Mouse (Mus musculus) forebrain, embryonic 13.5 days (tissue): ENCODE measurements at regions not wholly inside any gene's neighbourhood (a gene's known extent, or its start where the extent isn't known, plus 50 kb on each side); places are given as distances from the start of the nearest gene placed in this dataset.

Source experiments
- ATAC-seq: fragments of 200-750 bp; cut with Nextera tagmentation; 2 replicates; pipeline ENCODE4 v1.8.0; 2017
- H3K27ac ChIP-seq: fragments of 300-500 bp; sonication (generic); 2 replicates; pipeline ENCODE4 v1.5.1; 2015; ENCODE audit warnings: inconsistent platforms, mild to moderate bottlenecking, moderate library complexity
- H3K27me3 ChIP-seq: fragments of 300-500 bp; sonication (generic); 2 replicates; pipeline ENCODE4 v1.6.1; 2015; ENCODE audit warnings: mild to moderate bottlenecking, inconsistent platforms
- H3K36me3 ChIP-seq: fragments of 300-500 bp; sonication (generic); 2 replicates; pipeline ENCODE4 v1.6.1; 2015; ENCODE audit warnings: mild to moderate bottlenecking, inconsistent platforms; ENCODE audit not compliant: poor library complexity, severe bottlenecking
- H3K4me1 ChIP-seq: fragments of 300-500 bp; sonication (generic); 2 replicates; pipeline ENCODE4 v1.6.1; 2015; ENCODE audit warnings: inconsistent platforms
- H3K4me2 ChIP-seq: fragments of 300-500 bp; sonication (generic); 2 replicates; pipeline ENCODE4 v1.6.1; 2015; ENCODE audit warnings: inconsistent platforms, mild to moderate bottlenecking, moderate library complexity
- H3K4me3 ChIP-seq: fragments of 300-500 bp; sonication (generic); 2 replicates; pipeline ENCODE4 v1.5.1; 2015; ENCODE audit warnings: mild to moderate bottlenecking, inconsistent platforms
- H3K9ac ChIP-seq: fragments of 300-500 bp; sonication (generic); 2 replicates; pipeline ENCODE4 v1.6.1; 2015; ENCODE audit warnings: mild to moderate bottlenecking, inconsistent platforms
- H3K9me3 ChIP-seq: fragments of 300-500 bp; sonication (generic); replicated peaks from 2 replicates; pipeline ENCODE4 v1.6.1; 2016; ENCODE audit warnings: inconsistent platforms
- WGBS: fragments of 180-500 bp; shearing (Covaris S2); methylation state at CpG from one replicate; pipeline ENCODE4 v1.1.7; 2015; 5-methylcytosine and 5-hydroxymethylcytosine counted together

DNA sequence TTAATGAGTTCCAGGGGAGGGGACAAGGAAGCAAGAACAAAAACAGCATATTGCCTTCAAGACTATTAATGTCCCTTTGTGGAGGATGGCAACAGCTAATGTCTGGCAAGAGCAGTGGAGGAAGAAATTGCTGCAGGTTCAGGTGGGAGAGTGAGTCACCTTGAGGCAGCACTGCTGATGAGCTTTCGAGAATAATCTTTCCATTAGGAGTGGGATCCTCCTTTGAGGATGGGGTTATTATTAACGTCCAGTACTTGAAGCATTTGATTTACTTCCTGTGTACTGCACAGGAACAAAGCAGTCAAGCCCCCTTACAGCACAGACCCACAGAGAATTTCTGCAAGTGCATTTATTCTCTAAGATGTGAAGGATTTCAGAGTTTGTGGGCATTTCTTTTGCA, 671.2 kb upstream of the Stxbp6 start:
- Histone ChIP-seq H3K9me3 (no peaks in the 10 kb centered on the region), H3K36me3 (no peaks in the 10 kb centered on the region), H3K4me1 (no peaks in the 10 kb centered on the region), H3K4me3 (no peak overlapping the region), H3K4me2 (no peak overlapping the region), H3K27me3 (no peaks in the 10 kb centered on the region), H3K27ac (no peak overlapping the region), H3K9ac (no peak overlapping the region)
- whole genome bisulfite sequencing: 55% methylated on average over 2 of the region's 2 CpGs
- no peak for ATAC-seq

- WGBS: 86% methylated on average over 2 of the region's 2 CpGs
- no peak for ATAC-seq
- H3K9me3 ChIP-seq: no peaks in the 10 kb centered on the region
Observed at GRCm38 (mm10) chr12:45744619-45745018, 670.1 kb upstream of the Stxbp6 start.

GRCm38 (mm10) chr12:45733661-45734060, 659.2 kb upstream of the Stxbp6 start:
- no peak overlapping the region for H3K9ac ChIP-seq
- no peak for ATAC-seq
- no peaks in the 10 kb centered on the region for H3K4me1 ChIP-seq
- H3K9me3 ChIP-seq: no peaks in the 10 kb centered on the region
- H3K27me3 ChIP-seq: no peaks in the 10 kb centered on the region
- no peak overlapping the region for H3K4me2 ChIP-seq
- 85% methylated on average over 4 of the region's 4 CpGs for WGBS
- no peak overlapping the region for H3K4me3 ChIP-seq
- H3K36me3 ChIP-seq: no peaks in the 10 kb centered on the region
- no peak overlapping the region for H3K27ac ChIP-seq

More at GRCm38 (mm10) chr12:45744619-45745018, 670.1 kb upstream of the Stxbp6 start:
- Histone ChIP-seq H3K4me1 (no peaks in the 10 kb centered on the region), H3K4me2 (no peak overlapping the region), H3K9ac (no peak overlapping the region), H3K36me3 (no peaks in the 10 kb centered on the region), H3K27me3 (no peaks in the 10 kb centered on the region), H3K27ac (no peak overlapping the region), H3K4me3 (no peak overlapping the region)

DNA sequence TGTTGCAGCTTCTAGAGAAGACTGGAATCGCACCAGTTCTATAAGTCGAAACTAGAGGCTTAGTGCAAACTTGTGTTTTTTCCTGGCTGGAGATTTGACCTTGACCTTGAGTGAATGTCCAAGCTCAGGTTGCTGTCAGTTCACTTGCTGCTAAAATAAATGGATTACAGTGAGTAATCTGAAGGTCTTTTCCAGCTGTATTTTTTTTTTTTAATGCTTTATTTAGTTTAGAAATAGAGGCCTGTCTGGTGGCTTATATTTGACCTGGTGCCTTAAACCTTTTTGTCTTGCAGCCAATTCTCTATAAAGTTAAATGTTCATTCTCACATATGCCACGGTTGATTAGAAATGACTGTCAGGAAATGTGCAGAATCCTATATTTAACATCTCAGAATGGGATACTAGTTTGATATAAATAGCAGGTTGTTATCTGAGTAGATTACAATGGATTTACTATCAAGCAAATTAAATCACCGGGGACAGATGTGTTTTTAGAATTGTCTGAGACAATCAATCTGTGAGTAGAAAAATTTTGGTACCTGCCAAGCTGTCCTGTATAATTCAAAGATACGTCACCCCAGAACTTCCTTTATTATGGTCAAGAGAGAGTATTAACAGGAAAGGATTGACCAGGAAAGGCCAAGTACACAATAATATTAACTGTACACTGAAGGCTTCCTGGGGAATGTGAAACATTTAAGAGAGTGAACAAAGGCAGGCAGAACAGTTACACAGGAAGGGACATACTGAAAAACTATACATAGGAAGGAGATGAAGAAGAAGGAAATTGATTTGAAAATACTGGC, 650.3 kb upstream of the Stxbp6 start:
- no peaks in the 10 kb centered on the region for H3K36me3 ChIP-seq
- H3K27me3 ChIP-seq: no peaks in the 10 kb centered on the region
- no peak overlapping the region for H3K4me3 ChIP-seq
- H3K9me3 ChIP-seq: no peaks in the 10 kb centered on the region
- 86% methylated on average over 5 of the region's 5 CpGs for WGBS
- H3K4me2 ChIP-seq: no peak overlapping the region
- no peaks in the 10 kb centered on the region for H3K4me1 ChIP-seq
- no peak overlapping the region for H3K9ac ChIP-seq
- no peak for ATAC-seq
- H3K27ac ChIP-seq: no peak overlapping the region

DNA sequence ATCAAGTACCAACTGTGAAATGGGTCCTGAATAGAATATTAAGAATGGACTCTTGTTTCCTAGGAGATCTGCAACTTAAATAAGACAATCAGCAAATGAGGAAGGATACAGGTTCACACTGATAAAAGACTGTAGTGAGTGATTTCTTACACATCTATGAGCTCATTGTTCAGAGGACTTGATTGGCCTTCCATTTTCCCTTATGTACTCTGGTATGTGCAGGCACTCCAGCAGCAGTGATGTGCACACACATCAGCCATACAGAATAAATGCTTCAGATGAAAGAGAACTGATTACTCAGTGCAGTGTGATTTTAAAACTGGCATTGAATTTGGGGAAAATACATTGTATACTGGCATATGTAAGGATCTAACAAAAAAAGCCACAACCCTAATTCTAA, 636.8 kb upstream of the Stxbp6 start:
- Histone ChIP-seq H3K4me1 (peaks cover 8% of the 10 kb centered on the region), H3K27ac (no peak overlapping the region), H3K27me3 (no peaks in the 10 kb centered on the region), H3K4me3 (no peak overlapping the region), H3K9ac (no peak overlapping the region), H3K4me2 (no peak overlapping the region), H3K9me3 (no peaks in the 10 kb centered on the region), H3K36me3 (no peaks in the 10 kb centered on the region)
- peak; percentile 63; the same call in 1 of the 2 replicates for ATAC-seq

GRCm38 (mm10) chr12:45710766-45711165, 636.3 kb upstream of the Stxbp6 start:
- no peaks in the 10 kb centered on the region for H3K27me3 ChIP-seq
- H3K4me2 ChIP-seq: no peak overlapping the region
- H3K4me3 ChIP-seq: no peak overlapping the region
- 46% methylated on average over 1 of the region's 1 CpGs for WGBS
- no peaks in the 10 kb centered on the region for H3K36me3 ChIP-seq
- ATAC-seq: no peak; the same call in 1 of the 2 replicates
- peaks cover 8% of the 10 kb centered on the region for H3K4me1 ChIP-seq
- H3K27ac ChIP-seq: no peak overlapping the region
- no peaks in the 10 kb centered on the region for H3K9me3 ChIP-seq
- H3K9ac ChIP-seq: no peak overlapping the region

DNA sequence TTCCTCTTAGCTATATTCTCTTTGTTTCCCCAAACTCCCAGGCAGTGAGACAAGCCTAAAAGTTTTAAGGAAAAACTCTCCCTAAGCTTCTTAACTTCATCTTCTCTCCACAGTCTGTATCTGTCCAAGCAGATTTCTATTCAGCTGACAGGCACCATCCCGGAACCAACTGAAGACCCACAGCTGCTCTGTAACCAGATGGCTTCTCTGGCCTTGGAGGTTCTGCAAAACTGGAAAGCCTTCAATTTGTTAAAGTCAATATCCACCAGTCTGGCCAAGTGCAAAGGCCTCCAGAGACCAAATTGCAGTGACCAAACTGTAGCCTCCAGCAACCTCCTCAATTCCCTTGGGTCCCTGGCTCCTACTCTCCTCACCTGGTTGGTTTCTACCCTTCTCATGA, 614.8 kb upstream of the Stxbp6 start:
- WGBS: 72% methylated on average over 1 of the region's 1 CpGs
- no peak overlapping the region for H3K27ac ChIP-seq
- H3K27me3 ChIP-seq: no peaks in the 10 kb centered on the region
- H3K36me3 ChIP-seq: no peaks in the 10 kb centered on the region
- no peak overlapping the region for H3K4me3 ChIP-seq
- H3K4me2 ChIP-seq: no peak overlapping the region
- H3K9ac ChIP-seq: no peak overlapping the region
- no peaks in the 10 kb centered on the region for H3K4me1 ChIP-seq
- ATAC-seq: no peak
- H3K9me3 ChIP-seq: no peaks in the 10 kb centered on the region

GRCm38 (mm10) chr12:45686765-45687164, 612.3 kb upstream of the Stxbp6 start:
- Histone ChIP-seq H3K36me3 (no peaks in the 10 kb centered on the region), H3K4me3 (no peak overlapping the region), H3K4me2 (no peak overlapping the region), H3K9me3 (no peaks in the 10 kb centered on the region), H3K4me1 (no peaks in the 10 kb centered on the region), H3K9ac (no peak overlapping the region), H3K27me3 (no peaks in the 10 kb centered on the region), H3K27ac (no peak overlapping the region)
- peak; percentile 21; the same call in 1 of the 2 replicates for ATAC-seq

- Histone ChIP-seq H3K9me3 (no peaks in the 10 kb centered on the region), H3K27me3 (no peaks in the 10 kb centered on the region), H3K36me3 (no peaks in the 10 kb centered on the region), H3K4me1 (peaks cover 25% of the 10 kb centered on the region), H3K27ac (peak overlapping the region; percentile 40; the same call in 1 of the 2 replicates), H3K4me3 (no peak overlapping the region), H3K4me2 (no peak overlapping the region), H3K9ac (no peak overlapping the region; the same call in 1 of the 2 replicates)
- 9% methylated on average over 3 of the region's 3 CpGs for WGBS
- no peak; the same call in 1 of the 2 replicates for ATAC-seq
Observed at GRCm38 (mm10) chr12:45672361-45672760, 597.9 kb upstream of the Stxbp6 start.

DNA sequence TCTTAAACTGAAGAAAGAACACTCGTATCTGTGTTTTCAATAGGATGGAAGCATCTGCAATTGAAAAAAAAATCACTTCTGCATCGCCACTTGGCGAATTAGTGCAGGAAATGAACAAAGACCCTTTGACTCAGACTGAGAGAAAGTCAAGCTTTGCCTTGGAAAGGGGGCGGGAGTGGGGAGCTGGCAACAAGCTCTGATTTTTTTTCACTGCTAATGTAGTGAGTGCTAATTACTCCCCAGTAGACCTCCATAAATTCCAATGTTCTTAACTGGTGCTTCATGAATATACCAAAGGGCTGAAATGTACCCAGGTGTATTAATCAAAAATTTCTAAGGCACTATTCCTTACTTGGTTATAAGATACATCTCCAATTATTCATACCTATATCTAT, 597.0 kb upstream of the Stxbp6 start:
- 9% methylated on average over 4 of the region's 4 CpGs for WGBS
- Histone ChIP-seq H3K4me1 (peaks cover 25% of the 10 kb centered on the region), H3K36me3 (no peaks in the 10 kb centered on the region), H3K27me3 (no peaks in the 10 kb centered on the region), H3K9me3 (no peaks in the 10 kb centered on the region), H3K9ac (no peak overlapping the region), H3K27ac (no peak overlapping the region), H3K4me2 (peak overlapping the region; percentile 7; the same call in 1 of the 2 replicates), H3K4me3 (no peak overlapping the region)
- ATAC-seq: peak; percentile 54

- H3K27me3 ChIP-seq: no peaks in the 10 kb centered on the region
- peak overlapping the region; percentile 7; the same call in 1 of the 2 replicates for H3K4me2 ChIP-seq
- no peaks in the 10 kb centered on the region for H3K36me3 ChIP-seq
- H3K27ac ChIP-seq: no peak overlapping the region
- H3K4me3 ChIP-seq: no peak overlapping the region
- peak; percentile 65 for ATAC-seq
- WGBS: 50% methylated on average over 13 of the region's 13 CpGs
- H3K9ac ChIP-seq: no peak overlapping the region
- H3K4me1 ChIP-seq: peaks cover 25% of the 10 kb centered on the region
- H3K9me3 ChIP-seq: no peaks in the 10 kb centered on the region
Observed at GRCm38 (mm10) chr12:45670874-45671553, 596.5 kb upstream of the Stxbp6 start.

- no peaks in the 10 kb centered on the region for H3K9me3 ChIP-seq
- peak; percentile 70 for ATAC-seq
- H3K4me2 ChIP-seq: no peak overlapping the region
- H3K4me1 ChIP-seq: peaks cover 25% of the 10 kb centered on the region
- no peak overlapping the region for H3K9ac ChIP-seq
- no peak overlapping the region for H3K4me3 ChIP-seq
- H3K36me3 ChIP-seq: no peaks in the 10 kb centered on the region
- 67% methylated on average over 6 of the region's 6 CpGs for WGBS
- H3K27me3 ChIP-seq: no peaks in the 10 kb centered on the region
- no peak overlapping the region; the same call in 1 of the 2 replicates for H3K27ac ChIP-seq
Observed at GRCm38 (mm10) chr12:45670246-45670873, 595.9 kb upstream of the Stxbp6 start.
